Mouse (Mus musculus): ENCODE data around the gene Mtf1.

DNA sequence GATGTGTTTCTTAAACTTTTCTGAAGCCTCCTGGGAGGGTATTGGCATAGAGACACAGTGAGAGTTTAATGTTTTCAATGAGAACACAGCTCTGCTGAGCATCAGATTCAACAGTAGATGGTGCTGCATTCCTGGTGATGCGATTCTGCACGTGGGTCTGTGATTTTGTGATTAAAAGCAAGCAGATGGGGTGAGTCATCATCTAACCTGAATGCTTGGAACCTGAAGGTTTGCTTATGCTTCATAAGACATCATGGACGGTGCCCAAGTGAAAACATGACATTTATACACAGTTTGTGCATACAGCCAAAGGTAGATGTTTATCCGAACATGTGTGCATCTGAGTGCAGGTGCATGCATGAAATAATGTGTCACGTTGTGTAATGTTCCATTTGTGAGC is 31.3 kb upstream of the Mtf1 start:
- TF ChIP-seq POLR2A (IDR thresholded peaks at IDR 0.05; ENCODE audit: borderline replicate concordance, insufficient read depth, low read length), result no peak
- TF ChIP-seq CTCF (IDR thresholded peaks at IDR 0.05; ENCODE audit: borderline replicate concordance, insufficient read depth, low read depth, low read length), result peak; percentile 61

Measured in cerebellum, adult 2 months (tissue).